Mouse (Mus musculus): ENCODE measurements around the gene Fam161a.

The Fam161a gene

DNA sequence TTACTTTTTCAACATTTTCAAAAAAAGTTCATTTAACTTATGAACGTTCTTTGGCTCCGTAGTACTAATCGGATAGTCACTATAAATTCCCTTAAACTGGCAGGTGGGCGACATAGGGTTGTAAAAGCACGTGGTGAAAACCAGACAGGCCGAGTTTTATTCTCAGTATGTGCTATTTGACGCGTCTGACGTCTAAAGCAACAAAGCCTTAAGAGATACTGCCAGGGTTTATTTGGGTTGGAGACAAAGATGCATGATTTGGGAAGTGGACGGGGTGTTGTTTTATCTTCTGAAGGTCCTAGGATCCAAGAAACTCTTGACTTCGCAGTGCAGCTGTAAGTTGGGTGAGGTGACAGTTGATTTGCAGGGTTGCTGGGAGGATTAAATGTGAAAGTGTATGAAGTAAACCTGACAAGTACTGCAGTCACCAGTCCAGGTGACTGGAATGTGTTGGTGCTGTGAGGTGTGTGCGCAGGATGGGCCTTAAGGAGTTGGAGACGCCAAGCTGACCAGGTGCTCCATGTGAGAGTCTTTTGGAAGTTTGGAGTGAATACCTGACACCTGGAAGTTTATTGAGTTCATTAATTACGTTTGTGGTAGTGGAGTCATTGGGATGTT is 16.0 kb upstream of the Fam161a start:
- DNase-seq: no peak

DNA sequence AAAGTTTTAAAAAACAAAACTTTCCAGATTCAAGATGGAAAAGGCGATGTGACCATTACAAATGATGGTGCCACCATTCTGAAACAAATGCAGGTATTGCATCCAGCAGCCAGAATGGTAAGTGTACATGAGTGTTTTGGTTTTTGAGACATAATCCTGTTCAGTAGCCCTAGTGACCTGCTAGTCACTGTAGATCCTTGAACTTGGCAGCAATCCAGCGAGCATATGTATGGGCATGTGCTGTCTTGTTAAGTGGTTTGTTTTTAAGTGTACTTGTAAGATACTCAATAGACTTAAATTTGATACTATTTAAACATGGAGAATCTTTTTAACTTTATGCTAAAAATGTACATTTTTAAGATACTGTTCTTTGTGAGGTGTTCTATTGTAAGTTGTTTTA is 13.1 kb upstream of the Fam161a start:
- DNase-seq: no peak

DNA sequence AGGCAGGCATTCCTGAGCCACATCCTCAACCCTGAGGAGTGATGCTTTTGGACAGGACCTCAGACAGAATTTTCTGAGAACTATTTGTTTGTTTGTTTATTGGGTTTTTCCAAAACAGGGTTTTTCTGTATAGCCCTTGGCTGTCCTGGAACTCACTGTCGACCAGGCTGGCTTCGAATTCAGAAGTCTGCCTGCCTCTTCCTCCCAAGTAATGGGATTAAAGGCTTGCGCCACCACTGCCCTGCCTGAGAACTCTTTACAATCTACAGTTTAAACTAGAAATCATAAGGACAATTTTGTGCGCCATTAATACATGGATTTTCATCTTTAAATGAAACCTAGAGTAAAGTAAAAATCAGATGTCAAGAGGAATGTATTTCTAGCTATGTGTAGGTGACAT is 11.9 kb upstream of the Fam161a start:
- no peak for DNase-seq

DNA sequence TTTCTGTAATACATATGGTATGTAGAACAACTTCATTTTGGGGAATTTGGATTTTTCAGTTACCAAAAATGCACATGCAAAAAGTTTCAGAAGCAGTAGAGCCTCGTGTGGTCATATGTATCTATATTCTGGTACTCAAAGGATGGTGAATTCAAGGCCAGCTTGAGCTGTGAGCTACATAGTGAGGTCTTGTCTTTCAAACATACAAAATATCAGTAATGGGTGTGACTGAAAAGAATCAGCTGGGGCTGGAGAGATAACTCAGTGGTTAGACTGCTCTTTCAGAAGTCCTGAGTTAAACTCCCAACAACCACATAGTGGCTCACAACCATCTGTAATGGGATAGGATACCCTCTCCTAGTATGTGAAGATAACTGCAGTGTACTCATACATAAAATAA is 9.0 kb upstream of the Fam161a start:
- DNase-seq: no peak

DNA sequence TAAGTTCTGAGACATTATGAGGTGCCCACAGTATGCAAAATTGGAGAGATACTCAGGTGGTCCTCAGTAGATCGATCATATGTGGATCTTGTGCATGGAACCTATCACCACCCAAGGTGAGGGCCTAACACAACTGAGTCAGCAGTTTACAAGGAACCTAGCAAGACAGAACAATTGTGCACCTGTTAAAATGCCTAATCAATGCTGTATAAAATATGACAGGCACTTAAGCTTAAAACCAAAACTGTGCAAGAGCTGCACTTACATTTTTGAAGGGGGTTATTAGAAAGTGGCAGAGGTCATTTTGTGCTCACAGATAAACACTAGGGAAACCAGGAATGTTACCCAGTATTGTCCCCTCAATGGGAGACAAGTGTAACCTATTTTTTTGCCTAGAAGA is 2.1 kb upstream of the Fam161a start:
- DNase-seq: no peak

DNA sequence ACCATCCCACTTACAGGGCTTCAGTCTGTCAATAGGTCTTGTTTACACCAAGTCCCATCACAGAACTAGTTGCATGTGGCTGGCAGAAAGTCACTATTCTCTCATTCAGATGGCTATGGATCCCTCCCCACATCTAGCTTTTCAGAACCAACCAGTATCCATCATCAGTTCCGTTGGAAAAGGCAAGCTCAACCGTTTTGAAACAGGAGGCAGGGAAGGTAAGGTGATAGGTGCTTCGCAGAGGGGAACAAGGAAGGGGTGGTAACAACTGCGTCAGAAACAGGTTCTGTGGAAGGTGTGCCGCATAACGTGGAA is 208 bp upstream of the Fam161a start:
- DNase-seq: no peak

DNA sequence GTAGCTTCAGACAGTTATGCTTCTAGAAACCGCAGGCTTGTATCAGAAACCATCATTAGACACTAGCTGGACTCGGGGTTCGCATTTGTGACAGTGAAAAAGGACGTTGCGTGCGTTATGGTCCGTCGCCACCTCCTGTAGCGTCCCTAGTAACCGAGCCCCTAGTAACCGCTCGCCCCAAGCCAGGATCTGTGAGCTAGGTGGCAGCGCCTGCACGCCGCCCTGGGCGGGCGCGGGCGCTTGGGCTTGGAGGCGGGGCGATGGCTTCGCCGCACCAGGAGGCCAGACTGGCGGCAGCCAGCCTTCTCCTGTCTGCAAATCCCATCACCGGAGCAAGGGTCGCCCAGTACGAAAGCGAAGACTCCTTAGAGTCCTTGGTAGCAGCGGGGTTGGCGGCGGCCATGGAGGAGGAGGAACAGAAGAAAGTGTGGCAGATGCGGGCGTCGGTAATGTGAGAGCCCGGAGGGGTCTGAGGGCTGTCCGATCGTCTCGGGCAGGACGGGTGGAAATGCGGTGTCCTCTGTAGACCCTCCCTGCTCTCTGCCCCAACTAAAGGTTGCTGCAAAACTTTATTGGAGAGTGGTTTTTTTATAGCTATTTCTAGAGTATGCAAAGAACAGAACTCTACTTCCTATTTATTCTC is 971 bp downstream of the Fam161a start:
- DNase-seq: peak; percentile 89 to 91

DNA sequence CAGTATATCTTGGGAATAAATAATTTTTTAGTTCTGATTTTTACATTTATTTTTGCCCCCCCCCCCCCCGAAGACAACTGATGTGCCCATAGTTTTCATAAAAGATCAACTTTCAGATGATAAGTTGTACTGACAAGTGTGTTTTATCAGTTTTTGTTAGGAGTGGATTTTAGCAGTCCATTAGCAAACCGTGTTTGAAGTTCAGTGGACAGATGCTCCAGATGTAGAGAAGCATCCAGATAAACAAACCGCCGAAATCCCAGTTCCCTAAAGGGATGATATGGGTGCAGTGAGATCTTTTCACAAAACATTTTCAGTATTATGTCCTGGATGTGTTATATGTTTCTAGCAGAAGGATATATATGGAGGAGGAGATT is 1.5 kb downstream of the Fam161a start:
- DNase-seq: no peak

DNA sequence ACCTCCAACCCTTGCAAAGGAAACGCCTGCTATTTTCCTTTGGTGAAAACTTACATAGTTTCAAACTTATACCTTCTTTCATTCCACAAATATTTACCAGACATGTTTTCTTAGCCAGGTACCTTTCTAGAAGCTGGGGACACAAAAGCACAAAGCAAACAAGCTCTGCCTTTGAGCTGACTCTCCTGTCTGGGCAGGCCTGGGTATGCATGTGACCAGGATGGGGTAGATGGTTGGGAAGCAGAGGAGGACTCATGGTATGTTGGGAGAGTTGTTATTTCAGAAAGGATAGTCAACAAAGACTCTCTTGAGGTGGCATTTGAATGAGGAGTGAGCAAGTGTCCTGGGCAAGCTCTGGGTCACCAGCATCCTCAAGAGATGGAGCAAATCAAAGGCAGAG is 5.8 kb downstream of the Fam161a start:
- no peak for DNase-seq

DNA sequence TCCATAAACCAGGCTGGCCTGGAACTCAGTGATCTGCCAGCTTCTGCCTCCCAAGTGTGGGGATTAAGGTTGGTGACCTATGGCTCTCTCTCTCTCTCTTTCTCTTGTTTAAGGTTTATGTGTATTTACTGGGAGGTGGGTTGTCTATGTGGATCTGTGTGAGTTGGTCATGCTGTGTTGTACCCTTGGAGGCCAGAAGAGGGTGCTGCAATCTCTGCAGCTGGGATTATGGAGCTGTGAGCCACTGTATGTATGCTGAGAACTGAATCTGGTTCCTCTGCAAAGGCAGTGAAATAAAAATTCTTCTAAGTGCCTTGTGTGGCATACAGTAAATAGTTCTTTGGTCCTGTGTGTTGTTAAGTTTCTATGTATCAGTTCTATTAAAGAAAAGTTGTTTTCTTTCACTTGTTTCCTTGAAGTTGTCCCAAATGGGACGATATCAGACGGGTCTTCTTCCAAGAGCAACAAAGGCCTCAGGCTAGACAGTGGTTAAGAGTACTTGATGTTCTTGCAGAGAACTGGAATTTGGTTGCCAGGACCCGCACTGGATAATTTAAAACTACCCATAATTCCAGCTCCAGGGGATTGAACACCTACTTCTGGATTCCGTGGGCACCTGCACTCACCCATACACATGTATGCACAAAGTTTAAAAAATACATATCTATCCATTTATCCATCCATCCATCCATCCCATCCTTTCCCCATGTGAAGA is 6.4 kb downstream of the Fam161a start:
- peak in 1 of 2 experiments; percentile 23 for DNase-seq

DNA sequence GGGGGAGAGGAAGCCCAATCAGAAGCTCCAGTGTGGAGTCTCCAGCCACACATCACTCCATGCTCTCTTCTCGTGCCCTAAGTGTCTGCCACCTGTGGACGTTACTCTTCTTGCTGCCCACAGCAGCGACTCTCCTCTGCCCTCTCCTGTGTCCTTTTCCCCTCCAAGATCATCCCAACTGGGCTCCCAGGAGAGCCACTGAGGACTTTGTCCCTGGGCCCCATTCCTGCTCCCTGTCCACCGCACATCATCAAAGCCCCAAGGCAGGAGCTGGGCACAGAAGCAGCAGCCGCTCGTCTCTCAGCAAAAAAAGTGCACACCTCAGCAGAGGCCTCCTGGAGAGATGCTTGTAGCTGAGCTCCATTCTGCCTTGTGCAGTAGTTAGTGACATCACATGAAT is 7.7 kb downstream of the Fam161a start:
- peak; percentile 12 to 16 for DNase-seq

DNA sequence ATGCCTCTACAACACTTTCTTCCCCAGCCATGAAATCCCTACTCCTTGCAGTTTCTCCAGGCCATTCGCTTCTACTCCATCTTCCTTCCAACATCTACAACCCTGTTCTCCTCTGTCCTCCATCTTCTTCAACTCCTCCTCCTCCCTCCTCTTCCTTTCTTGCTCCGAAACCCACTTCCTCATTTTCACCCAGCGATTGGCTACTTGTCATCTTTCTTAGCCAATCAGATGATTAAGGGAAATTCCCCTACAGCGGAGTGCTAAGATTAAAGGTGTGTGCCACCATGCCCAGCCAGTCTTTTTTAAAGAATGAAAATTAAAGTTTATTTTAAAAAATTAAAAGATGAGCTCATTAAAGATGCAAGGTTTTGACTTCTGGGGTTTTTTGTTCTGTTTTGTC is 10.6 kb downstream of the Fam161a start:
- DNase-seq: no peak

DNA sequence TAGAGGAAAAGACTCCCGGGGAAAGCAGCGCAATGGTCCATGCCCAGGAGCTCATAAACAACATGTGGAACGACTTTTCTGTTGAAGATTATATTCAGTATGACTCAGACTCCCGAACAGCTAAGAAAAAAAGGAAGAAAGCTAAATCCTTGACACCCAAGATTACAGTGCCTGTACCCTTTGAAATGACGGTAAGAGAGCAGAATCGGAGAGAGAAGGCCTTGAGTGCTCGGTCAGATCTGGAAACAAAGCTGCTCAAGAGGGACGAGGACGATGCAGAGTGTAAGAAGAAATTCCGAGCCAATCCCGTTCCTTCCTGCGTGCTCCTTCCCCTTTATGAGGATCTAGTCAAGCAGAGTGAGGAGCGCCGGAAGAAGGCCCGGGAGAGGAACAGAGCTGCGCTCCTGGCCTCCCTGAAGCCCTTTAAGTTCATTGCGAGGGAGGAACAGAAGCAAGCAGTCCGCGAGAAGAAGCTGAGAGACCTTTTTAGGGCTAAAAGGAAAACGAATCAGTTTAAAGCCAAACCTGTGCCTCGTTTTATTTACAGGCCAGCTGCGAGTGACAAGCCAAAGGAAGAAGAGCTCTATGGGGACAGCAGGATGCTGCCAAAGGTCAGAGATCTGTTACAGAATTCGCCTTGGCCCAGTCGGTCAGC is 12.9 kb downstream of the Fam161a start:
- peak in 1 of 2 experiments; percentile 15 for DNase-seq

DNA sequence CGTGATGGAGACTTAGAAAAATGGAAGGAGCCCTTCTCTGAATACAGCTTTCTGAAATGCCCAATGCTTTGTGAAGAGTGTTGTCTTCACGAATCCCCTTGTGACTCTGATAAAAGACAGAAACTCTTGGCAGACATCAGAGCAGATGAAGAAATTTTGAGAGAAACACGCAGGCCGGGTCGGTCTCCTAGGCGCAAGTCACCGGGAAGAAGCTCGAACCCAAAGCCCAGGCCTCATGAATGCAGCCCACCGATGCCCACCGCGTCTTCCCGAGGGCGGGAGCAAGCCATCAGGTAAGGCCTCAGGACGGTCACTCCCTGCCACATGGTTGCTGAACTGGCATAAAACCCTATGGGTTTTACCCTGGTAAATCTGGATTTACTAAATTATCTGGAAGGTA is 13.5 kb downstream of the Fam161a start:
- no peak for DNase-seq

DNA sequence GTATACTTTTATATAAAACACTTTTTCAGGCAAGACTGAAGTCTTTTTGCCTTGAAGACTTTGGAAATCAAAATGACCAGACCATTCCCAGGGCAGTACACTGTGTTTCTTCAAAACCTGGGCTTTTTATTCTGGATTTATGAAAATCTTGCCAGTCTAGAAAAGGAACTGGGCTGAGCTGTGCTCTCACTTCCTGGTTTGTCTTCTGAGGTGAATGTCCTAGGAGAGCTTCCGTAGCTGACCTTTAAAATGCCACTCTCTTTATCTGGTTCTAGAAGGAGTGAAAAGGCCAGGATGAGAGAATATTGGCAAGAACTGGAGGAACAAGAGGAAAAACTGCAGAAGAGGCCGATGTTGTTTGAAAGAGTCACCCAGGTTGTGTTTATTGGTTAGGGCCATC is 15.8 kb downstream of the Fam161a start:
- no peak for DNase-seq

DNA sequence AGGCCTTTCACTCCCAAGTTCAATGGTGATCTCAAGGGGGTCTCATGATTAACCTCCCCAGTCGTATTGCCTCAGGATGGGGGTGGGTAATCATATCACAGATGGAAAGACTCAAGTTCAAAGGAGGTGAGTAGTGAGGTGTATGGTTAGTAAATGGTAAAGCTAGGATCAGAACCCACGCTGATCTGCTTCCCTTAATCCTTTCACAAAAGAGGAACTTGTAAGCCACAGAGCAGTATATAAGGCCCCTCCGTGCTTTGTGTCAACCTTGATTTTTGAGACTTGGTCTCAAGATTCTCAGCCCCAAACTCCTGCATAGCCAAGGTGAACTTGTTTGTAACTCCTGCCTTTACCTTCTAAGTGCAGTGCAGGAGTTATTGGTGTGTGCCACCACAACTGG is 16.8 kb downstream of the Fam161a start:
- DNase-seq: no peak

DNA sequence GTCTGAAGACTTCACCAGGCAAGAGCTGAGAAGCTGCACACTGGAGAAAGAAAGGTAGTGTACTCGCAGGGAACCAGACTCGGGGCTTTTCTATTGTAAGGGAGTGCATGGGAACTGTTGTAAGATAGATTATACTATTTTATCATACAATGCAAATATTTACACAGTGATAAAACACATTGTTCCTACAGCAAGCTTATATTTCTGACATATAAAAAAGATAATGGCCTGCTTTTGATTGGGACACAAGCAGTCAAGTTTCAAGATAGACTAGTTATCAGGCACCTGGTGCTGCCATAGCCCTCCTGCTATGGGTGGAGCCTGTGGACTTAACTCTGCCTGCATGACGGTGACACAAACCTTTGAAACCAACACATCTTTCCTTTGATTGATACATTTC is 21.6 kb downstream of the Fam161a start:
- DNase-seq: no peak

DNA sequence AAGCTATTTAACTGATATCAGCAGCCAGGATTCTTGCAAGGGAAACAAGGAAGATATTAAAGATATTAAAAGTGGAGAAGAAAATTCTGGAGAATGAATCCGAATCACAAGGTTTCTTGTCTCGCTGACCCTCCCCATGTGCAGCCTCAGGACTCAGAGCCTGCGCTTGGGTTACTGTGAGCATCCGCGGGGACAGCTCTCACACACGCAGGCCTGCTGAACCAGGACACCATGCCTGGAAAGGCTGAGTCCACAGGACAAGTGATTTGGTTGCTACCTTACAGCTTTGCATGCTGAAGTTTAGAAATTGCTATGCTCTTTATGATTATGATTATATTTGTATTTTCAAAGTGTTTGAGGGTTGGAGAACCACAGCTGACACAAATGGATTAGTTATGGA is 22.1 kb downstream of the Fam161a start:
- DNase-seq: no peak

DNA sequence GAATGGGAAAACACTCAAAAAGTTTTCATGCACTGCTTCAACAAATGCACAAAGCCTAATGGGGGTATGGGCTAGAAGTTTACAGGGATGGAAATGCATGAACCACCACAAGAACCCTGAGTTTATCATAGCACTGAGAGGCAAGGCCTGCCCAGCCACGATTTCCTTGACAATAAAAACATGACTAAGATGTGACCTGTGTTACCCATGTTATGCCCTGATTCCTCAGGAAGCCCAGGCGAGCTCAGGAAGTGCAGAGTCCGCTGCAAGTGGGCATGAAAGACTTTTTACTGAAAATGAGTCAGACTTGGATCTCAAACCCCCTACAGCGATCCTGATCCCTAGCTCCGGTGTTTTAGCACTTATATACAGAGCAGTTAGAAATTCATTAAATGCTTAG is 39.9 kb downstream of the Fam161a start:
- peak in 1 of 2 experiments; percentile 13 for DNase-seq

DNA sequence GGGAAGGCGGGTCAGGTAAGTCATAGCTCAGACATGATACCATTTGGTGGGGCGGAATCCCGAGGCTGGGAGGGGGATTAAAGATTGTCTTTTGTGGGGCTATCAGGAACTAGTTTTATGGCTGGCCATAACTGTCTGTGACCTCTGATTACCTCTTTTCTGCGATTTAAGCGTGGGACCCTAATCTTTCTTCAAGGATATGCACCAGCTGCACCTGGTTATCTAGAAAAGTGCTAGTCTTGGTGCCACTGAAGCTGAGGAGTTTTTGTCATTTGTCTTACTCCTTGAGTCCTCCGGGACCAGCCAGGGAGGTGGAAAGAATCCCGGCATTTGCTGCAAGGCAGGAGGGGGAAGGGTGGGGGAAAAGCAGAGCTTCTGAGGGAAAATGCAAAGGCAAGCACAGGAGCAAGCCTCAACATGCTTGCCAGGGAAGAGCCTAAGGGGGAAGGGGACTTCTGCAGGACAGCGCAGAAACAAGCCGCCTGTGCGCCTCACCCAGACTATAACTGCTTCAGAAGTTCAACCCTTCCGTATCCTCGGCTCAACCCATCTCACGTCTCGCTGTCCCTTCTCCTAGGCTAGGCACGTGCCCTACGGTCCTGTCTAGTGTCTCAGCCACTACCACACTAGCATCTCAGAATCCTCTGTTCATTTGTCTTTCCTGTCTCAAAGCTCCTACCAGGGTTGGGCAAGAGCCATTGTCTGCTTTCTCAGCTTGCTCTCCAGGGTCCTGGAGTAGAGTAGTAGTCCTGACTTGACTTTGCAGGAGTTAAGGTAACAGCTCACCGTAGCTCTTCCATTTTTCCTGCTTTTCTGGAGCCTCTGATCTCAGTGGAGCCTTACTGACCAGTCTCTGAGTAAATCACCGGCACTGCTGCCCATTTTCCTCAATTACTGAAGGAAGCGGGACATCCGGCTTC is 40.6 kb downstream of the Fam161a start:
- DNase-seq: peak in 1 of 2 experiments; percentile 14

DNA sequence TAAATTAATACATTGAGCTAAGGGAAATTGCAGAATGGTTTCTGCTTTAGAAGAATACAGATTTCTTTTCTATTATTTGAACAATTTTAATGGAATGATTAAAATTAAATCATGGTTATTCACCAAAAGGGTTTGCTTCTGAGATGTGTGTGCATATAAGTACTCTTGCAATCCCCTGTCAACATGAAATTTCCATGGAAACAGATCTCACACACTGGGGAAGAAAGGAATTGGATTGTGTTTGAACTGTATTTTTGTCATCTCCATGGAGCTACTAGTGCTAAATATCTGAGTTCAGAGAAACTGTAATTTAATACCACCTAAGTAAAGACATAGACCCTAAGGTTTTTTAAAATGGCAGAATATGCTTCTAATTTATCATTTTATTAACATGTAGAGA is 42.3 kb downstream of the Fam161a start:
- no peak for DNase-seq

DNA sequence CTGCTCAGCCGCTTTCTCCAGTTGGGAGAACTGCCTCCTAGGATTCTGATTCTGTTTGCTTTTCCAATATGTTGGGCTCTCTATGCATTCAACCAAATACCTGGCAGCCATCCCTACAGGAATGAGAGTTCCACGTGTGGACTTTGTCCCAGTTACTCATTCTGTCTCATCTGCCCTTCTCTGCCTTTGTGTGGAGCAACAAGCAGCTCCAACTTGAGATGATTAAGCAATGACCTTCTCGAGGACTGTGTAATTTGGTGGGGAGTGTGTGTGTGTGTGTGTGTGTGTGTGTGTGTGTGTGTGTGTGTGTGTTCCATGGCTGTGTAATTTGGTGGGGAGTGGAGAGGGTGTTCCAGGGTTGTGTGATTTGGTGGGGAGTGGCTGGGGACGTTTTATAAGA is 45.0 kb downstream of the Fam161a start:
- DNase-seq: peak; percentile 7 to 25

DNA sequence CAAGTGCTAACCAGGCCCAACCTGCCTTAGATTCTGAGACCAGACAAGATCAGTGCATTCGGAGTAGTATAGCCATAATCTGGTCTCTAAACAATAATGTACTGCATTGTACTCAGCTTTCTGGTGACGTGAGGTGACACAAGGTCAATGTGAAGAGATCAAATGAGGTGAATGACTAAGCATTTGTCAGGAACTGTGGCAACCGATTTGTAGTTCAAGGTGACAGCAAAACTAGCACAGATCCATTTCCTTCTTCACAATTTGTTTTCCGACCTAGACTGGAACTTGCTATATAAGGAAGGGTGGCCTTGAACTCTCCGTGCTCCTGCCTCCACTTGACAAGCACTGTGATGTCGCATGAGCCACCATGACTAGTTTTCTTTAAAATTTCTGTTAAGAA is 55.8 kb downstream of the Fam161a start:
- no peak for DNase-seq
